Mouse (Mus musculus): ENCODE results near the gene Ccdc121. TPM values are rescaled to one million over a fixed set of nuclear protein-coding genes. Genes with fewer than 3 reads are reported as not detected.

Gene Ccdc121
- polyA plus RNA-seq, 1 experiment from 2014 or later, result not detected

- Histone ChIP-seq H3K4me1 (peaks cover 15% of the 10 kb centered on the region), H3K36me3 (no peaks in the 10 kb centered on the region), H3K4me2 (no peak overlapping the region), H3K27me3 (no peaks in the 10 kb centered on the region), H3K9ac (no peak overlapping the region), H3K9me3 (no peaks in the 10 kb centered on the region), H3K27ac (no peak overlapping the region), H3K4me3 (no peak overlapping the region)
- WGBS, result 69% methylated on average over 2 of the region's 2 CpGs
- no peak for ATAC-seq (ENCODE audit: insufficient number of reproducible peaks, insufficient read depth, low FRiP score, low TSS enrichment, low read depth)
These were observed 51.0 kb downstream of the Ccdc121 start for GRCm38 (mm10) chr1:181460283-181460682.

Other genes starting within 250 kb of the Ccdc121 start
- gene Cnih3, start 158.8 kb downstream of the Ccdc121 start, polyA plus RNA-seq (2015; fragmentation: Nextera tagmentation; extraction: Ambion mirVana), result 0.50 and 0.97 TPM in 2 replicates
- gene Dnah14, start 65.1 kb upstream of the Ccdc121 start, polyA plus RNA-seq (2015; fragmentation: Nextera tagmentation; extraction: Ambion mirVana), result 1.4 and 1.5 TPM in 2 replicates